Mouse (Mus musculus) E14TG2a.4 (cell line): ENCODE data around the gene E2f2.

Source experiments
- H3K27me3 ChIP-seq: 2 replicates; pipeline ENCODE4 v1.6.1; 2014; ENCODE audit warnings: low read length, control low read depth; ENCODE audit not compliant: insufficient read depth
- H3K36me3 ChIP-seq: 2 replicates; pipeline ENCODE4 v1.6.1; 2014; ENCODE audit warnings: low read length, control low read depth; ENCODE audit not compliant: insufficient read depth
- H3K4me1 ChIP-seq: replicated peaks from 2 replicates; pipeline ENCODE4 v1.6.1; 2014; ENCODE audit warnings: low read depth, low read length, control low read depth
- H3K4me3 ChIP-seq: replicated peaks from 2 replicates; pipeline ENCODE4 v1.5.1; 2014; ENCODE audit warnings: mild to moderate bottlenecking, low read length
- H3K9me3 ChIP-seq: 2 replicates; pipeline ENCODE4 v1.6.1; 2014; ENCODE audit warnings: low read length, control low read depth
- CTCF ChIP-seq: conservative IDR thresholded peaks from 2 replicates; pipeline ENCODE4 v1.5.1; 2014; ENCODE audit warnings: low read length
- NANOG ChIP-seq: IDR thresholded peaks from 2 replicates; pipeline ENCODE4 v1.6.1; 2014; ENCODE audit warnings: borderline replicate concordance, low read length, mixed read lengths
- POU5F1 ChIP-seq: IDR thresholded peaks from 2 replicates; pipeline ENCODE4 v1.6.1; 2014; ENCODE audit warnings: low read length, borderline replicate concordance

Gene E2f2

DNA sequence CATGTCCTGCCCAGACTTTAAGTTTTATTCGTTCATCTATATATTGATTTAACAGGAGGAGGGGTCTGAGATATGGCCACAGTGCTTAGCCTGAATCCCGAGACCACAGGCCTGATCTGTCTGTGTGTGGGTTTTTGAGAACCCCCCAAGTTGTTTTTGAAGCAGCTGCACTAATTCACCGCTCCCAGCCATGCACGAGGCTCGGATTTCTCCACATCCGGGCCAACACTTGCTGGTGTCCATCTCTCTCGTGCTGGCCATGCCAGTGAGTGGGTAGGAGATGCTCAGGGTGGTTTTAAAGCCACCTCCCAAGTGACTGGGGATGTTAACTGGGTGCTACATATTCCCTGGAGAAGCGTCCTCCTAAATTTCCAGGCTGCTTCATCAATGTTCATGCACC is 7.2 kb upstream of the E2f2 start:
- no peak for TF ChIP-seq POU5F1
- no peak for TF ChIP-seq CTCF
- no peak for TF ChIP-seq NANOG
- no peaks in the 10 kb centered on the region for H3K36me3 ChIP-seq
- H3K4me1 ChIP-seq: peaks cover 40% of the 10 kb centered on the region
- H3K4me3 ChIP-seq: no peak overlapping the region
- no peaks in the 10 kb centered on the region for H3K9me3 ChIP-seq
- peaks cover 3% of the 10 kb centered on the region; the same call in 1 of the 2 replicates for H3K27me3 ChIP-seq

DNA sequence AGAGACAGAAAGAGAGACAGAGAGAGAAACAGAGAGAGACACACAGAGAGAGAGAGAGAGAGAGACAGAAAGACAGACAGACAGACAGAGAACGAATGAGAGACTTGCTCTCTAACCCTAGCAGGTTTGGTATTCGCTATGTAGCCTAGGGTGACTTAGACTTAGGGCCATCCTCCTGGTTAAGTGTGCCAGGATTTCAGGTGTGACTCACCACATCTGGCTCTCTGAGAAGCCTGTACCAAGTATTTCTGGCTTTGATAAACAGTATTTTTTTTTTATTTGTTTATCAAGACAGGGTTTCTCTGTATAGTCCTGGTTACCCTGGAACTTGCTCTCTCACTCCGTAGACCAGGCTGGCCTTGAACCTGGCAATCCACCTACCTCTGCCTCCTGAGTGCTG is 4.5 kb upstream of the E2f2 start:
- Histone ChIP-seq H3K4me3 (no peak overlapping the region), H3K9me3 (no peaks in the 10 kb centered on the region), H3K27me3 (peaks cover 5% of the 10 kb centered on the region; the same call in 1 of the 2 replicates), H3K36me3 (no peaks in the 10 kb centered on the region), H3K4me1 (peaks cover 49% of the 10 kb centered on the region)
- TF ChIP-seq CTCF (no peak), POU5F1 (no peak), NANOG (no peak)

DNA sequence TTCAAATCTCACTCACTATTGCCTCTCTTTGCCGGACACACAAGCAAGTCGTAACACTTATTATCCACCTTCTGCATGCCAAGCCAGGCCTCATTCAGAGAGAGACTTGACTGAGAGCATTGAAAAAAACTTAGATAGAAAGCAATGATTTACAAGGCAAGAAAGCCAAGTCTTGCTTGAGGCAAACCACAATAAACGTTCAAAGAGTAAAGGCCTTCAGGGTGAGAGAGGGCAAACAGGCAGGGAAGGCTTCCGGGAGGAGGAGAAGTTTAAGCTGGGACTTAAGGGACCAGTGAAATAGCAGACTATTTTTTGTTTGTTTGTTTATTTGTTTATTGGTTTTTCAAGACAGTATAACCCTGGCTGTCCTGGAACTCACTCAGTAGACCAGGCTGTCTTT is 1.8 kb upstream of the E2f2 start:
- Histone ChIP-seq H3K27me3 (peaks cover 5% of the 10 kb centered on the region; the same call in 1 of the 2 replicates), H3K9me3 (no peaks in the 10 kb centered on the region), H3K4me1 (peaks cover 59% of the 10 kb centered on the region), H3K36me3 (no peaks in the 10 kb centered on the region; the same call in 1 of the 2 replicates), H3K4me3 (no peak overlapping the region)
- no peak for TF ChIP-seq CTCF
- no peak for TF ChIP-seq POU5F1
- TF ChIP-seq NANOG: no peak

DNA sequence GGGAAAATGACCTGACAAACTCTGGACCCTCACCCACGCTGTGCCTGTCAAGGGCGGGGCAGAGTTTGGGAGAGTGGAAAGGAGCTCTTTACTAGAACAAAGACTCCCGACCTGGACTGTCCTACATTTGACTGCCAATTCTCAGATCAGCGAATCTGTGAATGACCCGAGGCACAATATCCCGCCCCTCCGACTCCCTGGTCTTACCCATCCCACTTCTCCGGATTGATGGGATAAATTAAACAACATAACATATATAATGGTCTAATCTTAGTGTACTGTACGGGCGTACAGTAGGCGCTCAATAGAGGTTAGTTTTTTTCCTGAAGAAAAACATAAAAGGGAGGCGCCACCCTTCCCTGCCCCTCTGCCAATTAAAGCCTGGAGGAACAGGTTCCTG is 739 bp upstream of the E2f2 start:
- peaks cover 5% of the 10 kb centered on the region; the same call in 1 of the 2 replicates for H3K27me3 ChIP-seq
- peaks cover 3% of the 10 kb centered on the region for H3K36me3 ChIP-seq
- no peaks in the 10 kb centered on the region for H3K9me3 ChIP-seq
- H3K4me1 ChIP-seq: peaks cover 62% of the 10 kb centered on the region
- no peak for TF ChIP-seq NANOG
- no peak for TF ChIP-seq CTCF
- no peak for TF ChIP-seq POU5F1
- peak overlapping the region; percentile 57 for H3K4me3 ChIP-seq

DNA sequence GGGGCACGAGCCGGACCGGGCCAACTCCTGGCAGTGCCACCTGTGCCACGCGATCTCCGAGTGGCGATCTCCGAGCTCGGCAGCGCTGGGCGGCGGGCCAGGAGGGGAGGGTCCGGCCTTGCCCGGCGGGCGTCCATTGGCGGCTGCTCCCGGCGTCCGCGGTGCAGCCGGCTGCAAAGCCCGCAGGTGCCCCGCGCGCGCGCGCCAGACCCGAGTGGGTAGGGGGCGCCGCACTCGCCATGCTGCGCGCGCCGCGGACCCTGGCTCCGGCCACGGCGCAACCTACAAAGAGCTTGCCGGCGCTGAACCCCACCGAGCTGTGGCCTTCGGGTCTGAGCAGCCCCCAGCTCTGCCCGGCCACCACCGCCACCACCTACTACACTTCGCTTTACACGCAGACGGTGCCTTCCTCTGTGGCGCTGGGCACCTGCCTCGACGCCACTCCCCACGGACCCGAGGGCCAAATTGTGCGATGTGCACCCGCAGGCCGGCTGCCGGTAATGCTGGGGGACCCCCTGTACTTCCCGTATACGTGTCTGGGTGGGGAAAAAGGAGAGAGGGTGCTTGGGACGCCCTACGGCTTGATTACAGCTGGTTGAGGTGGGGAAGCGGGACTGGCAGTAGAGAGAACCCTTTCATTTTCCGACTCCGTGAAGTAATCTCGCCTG is 482 bp downstream of the E2f2 start:
- Histone ChIP-seq H3K4me1 (peaks cover 74% of the 10 kb centered on the region), H3K36me3 (peaks cover 5% of the 10 kb centered on the region), H3K9me3 (no peaks in the 10 kb centered on the region), H3K4me3 (peak overlapping the region; percentile 91), H3K27me3 (peaks cover 5% of the 10 kb centered on the region; the same call in 1 of the 2 replicates)
- no peak for TF ChIP-seq POU5F1
- no peak for TF ChIP-seq NANOG
- no peak for TF ChIP-seq CTCF

DNA sequence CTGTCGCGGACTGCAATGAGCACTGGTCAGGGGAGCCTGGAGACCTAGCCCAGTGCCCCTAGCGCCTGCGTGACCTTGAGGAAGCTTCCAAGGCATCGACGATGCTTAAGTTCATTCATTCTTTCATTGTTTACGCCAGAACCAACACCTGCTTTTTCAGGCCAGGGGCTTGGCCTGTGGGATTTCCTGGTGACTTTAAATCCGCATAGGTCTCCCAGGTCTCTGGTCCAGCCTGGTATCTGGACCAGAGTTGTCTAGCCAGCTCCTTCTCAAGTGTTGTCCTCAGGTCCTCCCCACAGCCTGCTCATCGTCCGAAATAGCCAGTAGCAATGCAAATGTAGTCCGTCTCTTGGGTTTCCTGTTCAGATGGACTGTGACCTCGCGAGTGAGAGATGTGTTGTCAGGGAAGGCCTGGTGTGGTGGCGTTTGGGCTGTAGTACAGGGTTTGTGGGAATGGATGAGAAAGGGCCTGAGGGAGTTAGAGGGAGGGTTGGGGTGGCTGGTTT is 1.1 kb downstream of the E2f2 start:
- peak overlapping the region; percentile 91 for H3K4me3 ChIP-seq
- H3K36me3 ChIP-seq: peaks cover 5% of the 10 kb centered on the region
- TF ChIP-seq NANOG: no peak
- TF ChIP-seq CTCF: no peak
- TF ChIP-seq POU5F1: no peak

DNA sequence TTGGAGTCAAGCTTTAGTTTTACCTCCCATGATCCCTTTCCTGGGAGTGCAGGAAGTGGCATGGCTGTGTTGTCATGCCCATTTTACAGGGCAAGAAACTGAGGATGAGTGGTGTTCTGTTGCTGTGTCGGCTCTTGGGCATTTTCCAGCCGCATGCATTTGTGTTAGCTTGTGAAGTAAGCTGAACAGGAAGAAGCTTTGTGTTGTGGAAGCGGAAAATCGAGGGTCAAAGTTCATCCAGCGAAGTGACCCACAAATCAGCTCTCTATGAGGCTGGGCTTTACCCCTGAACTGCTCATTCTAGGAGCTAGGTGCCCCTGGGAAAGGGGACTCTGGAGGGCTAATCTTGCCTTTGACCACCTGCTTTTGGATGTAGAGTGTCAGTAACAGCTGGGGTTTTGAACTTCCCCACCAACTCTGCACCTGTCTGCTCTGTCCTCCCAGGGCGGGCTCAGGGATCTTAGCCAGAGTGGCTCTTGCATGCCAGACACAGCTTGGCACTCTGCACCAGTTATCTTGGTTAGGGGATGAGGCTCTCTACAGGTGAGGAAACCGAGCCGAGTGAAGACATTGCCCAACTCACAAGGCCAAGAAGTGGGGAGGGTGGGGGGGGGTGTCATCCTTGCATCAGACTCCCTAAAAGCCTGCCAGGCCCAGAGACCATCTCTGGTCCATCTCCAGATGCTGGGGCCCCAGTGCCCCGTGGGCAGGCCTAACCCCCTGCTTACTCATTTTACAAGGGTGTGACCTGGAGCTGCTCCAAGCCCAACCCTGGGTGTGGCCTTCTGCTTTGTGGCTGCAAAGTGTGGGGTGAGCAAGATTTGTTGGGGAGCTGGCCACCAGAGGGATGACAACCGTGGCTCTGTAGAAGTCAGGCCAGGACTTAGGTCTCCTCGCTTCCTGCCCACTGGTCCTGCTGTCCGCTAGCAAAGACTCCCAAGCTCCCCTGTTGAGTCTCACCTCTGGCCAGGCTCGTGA is 2.3 kb downstream of the E2f2 start:
- peaks cover 5% of the 10 kb centered on the region; the same call in 1 of the 2 replicates for H3K27me3 ChIP-seq
- peaks cover 89% of the 10 kb centered on the region for H3K4me1 ChIP-seq
- peak overlapping the region; percentile 91 for H3K4me3 ChIP-seq
- peaks cover 11% of the 10 kb centered on the region for H3K36me3 ChIP-seq
- TF ChIP-seq NANOG: no peak
- TF ChIP-seq CTCF: no peak
- TF ChIP-seq POU5F1: no peak
- H3K9me3 ChIP-seq: no peaks in the 10 kb centered on the region

More for the DNA sequence above, 1.1 kb downstream of the E2f2 start:
- peaks cover 80% of the 10 kb centered on the region for H3K4me1 ChIP-seq
- no peaks in the 10 kb centered on the region for H3K9me3 ChIP-seq
- peaks cover 5% of the 10 kb centered on the region; the same call in 1 of the 2 replicates for H3K27me3 ChIP-seq

DNA sequence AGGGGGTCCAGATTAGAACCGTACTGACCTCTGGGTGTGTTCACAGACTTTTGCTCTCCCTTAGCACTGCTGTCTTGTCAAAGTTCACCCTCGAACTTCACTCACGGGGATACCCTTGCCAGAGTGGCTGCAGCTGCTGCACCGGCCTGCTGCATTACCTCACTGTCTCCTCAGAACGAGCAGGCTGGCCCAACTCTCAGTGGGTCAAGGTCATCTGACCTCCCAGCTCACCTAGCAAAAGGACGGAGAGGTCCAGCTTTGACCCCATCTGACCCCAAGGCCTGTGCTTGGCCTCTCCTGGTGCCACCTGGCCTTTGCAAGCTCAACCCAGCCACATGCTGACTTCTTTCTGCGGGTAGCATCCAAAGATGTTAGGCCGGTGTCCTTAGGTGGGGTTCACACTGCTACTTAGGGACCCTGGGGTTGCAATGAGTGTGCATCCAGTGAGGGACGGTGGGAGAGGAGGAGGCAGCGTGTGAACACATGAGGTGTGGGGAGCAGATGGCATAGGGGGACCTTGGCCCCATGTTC is 3.9 kb downstream of the E2f2 start:
- Histone ChIP-seq H3K4me3 (peak overlapping the region; percentile 91), H3K36me3 (peaks cover 15% of the 10 kb centered on the region), H3K4me1 (peaks cover 86% of the 10 kb centered on the region), H3K27me3 (no peaks in the 10 kb centered on the region; the same call in 1 of the 2 replicates), H3K9me3 (no peaks in the 10 kb centered on the region)
- no peak for TF ChIP-seq NANOG
- no peak for TF ChIP-seq CTCF
- TF ChIP-seq POU5F1: no peak
